Mouse (Mus musculus): ENCODE data around the gene Kcna4. TPM values are rescaled to one million over a fixed set of nuclear protein-coding genes. Genes with fewer than 3 reads are reported as not detected.

The Kcna4 gene
- total and polyA plus RNA-seq, 3 experiments = not detected

DNA sequence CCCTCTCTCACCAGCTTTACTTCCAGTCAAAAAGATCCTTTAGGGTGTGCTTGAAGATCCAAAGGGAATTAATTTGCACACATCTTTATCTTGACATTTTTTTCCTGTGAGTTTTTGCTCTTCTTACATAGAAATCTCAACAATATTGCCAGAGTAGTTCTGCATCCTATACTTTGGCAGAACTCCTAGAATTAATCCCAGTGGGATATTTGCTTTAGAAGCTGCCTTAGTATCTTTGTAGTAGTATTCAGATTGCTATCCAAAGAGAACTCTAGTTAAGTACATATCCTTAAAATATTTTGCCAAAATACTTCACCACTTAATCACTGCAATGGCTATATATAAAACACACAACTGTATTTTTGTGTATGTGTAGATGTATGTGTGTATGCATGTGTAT lies 28.2 kb downstream of the Kcna4 start:
- Histone ChIP-seq H3K27me3 (ENCODE audit: control insufficient read depth in 1 of 2, insufficient read depth in 2 of 2, low read length in 2 of 2) (no peaks in the 10 kb centered on the region), H3K4me3 (ENCODE audit: control insufficient read depth in 1 of 2, insufficient read depth in 1 of 2, low read depth in 2 of 2, low read length in 2 of 2) (no peak overlapping the region), H3K27ac (ENCODE audit: control insufficient read depth, low read depth, low read length) (no peak overlapping the region), H3K9me3 (replicated peaks; ENCODE audit: insufficient read depth, low read length) (no peaks in the 10 kb centered on the region), H3K79me2 (ENCODE audit: control insufficient read depth, insufficient read depth, low read length, poor library complexity) (no peaks in the 10 kb centered on the region), H3K9ac (ENCODE audit: control insufficient read depth, low read depth, low read length, poor library complexity, severe bottlenecking) (no peak overlapping the region), H3K36me3 (ENCODE audit: control insufficient read depth in 1 of 2, insufficient read depth in 2 of 2, low read length in 2 of 2) (no peaks in the 10 kb centered on the region), H3K4me1 (ENCODE audit: control insufficient read depth in 1 of 2, insufficient read depth in 2 of 2, low read length in 2 of 2) (no peaks in the 10 kb centered on the region)
- TF ChIP-seq UBTF (IDR thresholded peaks at IDR 0.05; ENCODE audit: borderline replicate concordance, insufficient read depth, low read depth, low read length) (no peak), TAL1 (IDR thresholded peaks at IDR 0.05; ENCODE audit: low read length) (no peak), NELFE (IDR thresholded peaks at IDR 0.05; ENCODE audit: low read depth, low read length) (no peak), USF2 (IDR thresholded peaks at IDR 0.05; ENCODE audit: borderline replicate concordance in 1 of 2, insufficient read depth in 1 of 2, low read depth in 1 of 2, low read length in 2 of 2) (no peak), USF1 (IDR thresholded peaks at IDR 0.05; ENCODE audit: low read depth, low read length) (no peak), ZMIZ1 (IDR thresholded peaks at IDR 0.05; ENCODE audit: low read depth, low read length) (no peak), ELF1 (IDR thresholded peaks at IDR 0.05; ENCODE audit: low read depth, low read length) (no peak), E2F4 (IDR thresholded peaks at IDR 0.05; ENCODE audit: borderline replicate concordance, low read depth, low read length) (no peak)
- no peak for DNase-seq (ENCODE audit: low read depth, low spot score)

DNA sequence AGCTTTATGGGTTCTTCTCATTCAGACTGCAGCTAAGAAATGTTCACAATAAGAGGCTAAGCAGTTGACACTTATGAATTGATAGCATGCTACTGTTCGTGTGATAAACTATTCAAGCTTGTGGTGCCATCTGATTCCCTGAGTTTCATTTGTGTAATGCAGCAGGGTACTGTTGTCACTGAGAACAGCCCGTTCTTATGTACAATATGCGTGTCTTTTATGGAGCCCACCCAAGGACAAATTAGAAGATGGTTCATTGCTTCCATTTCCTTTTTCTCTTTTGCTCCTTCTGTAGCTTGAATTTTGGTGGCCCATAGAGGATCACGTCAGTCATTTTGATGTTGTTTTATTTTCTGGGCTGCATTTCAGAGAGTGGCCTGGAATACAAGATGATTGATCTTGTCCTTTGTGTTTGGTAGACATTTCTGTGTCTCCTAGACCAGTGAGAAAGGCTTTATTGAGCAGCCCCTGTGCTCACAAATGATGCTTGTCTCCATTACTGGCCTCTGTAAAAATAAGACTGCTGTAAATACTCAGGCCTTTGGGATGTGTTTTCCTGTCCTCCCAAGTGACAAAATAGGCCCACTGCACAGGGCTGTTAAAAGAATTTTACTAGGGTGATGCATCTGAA lies 31.3 kb downstream of the Kcna4 start:
- TF ChIP-seq MAZ (IDR thresholded peaks at IDR 0.05; ENCODE audit: low read depth, low read length) (no peak), TBP (IDR thresholded peaks at IDR 0.05; ENCODE audit: low read depth, low read length) (no peak), JUND (IDR thresholded peaks at IDR 0.05; ENCODE audit: low read depth, low read length) (no peak), SIN3A (IDR thresholded peaks at IDR 0.05; ENCODE audit: low read length) (no peak)
- no peak overlapping the region for H3K9ac ChIP-seq (ENCODE audit: control insufficient read depth, low read depth, low read length, poor library complexity, severe bottlenecking)
- H3K79me2 ChIP-seq (ENCODE audit: control insufficient read depth, insufficient read depth, low read length, poor library complexity) = no peaks in the 10 kb centered on the region
- no peaks in the 10 kb centered on the region for H3K4me1 ChIP-seq (ENCODE audit: control insufficient read depth in 1 of 2, insufficient read depth in 2 of 2, low read length in 2 of 2)
- no peaks in the 10 kb centered on the region for H3K9me3 ChIP-seq (replicated peaks; ENCODE audit: insufficient read depth, low read length)
- DNase-seq (ENCODE audit: low read depth, low spot score) = no peak
- no peak overlapping the region for H3K27ac ChIP-seq (ENCODE audit: control insufficient read depth, low read depth, low read length)
- no peak overlapping the region for H3K4me3 ChIP-seq (ENCODE audit: control insufficient read depth in 1 of 2, insufficient read depth in 1 of 2, low read depth in 2 of 2, low read length in 2 of 2)
- H3K27me3 ChIP-seq (ENCODE audit: control insufficient read depth in 1 of 2, insufficient read depth in 2 of 2, low read length in 2 of 2) = no peaks in the 10 kb centered on the region
- no peaks in the 10 kb centered on the region for H3K36me3 ChIP-seq (ENCODE audit: control insufficient read depth in 1 of 2, insufficient read depth in 2 of 2, low read length in 2 of 2)

DNA sequence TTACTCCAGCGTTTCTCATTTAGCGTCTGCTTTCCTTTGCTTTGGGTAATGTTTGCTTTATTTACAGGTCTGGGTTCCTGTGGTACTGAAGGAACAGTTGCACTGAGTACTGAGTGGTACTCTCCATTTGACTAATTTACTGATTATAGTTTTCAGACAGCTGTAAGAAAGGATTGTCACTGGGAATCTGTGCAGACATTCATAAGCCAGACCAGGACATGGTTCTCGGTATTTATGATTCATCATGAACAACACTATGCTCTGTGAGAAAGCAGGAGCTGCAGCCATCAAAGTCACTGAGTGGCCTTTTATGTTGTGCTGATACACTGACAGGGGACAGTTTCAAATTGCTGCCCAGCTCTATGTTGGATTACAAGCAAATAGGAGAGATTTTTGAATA lies 33.7 kb downstream of the Kcna4 start:
- H3K9me3 ChIP-seq (replicated peaks; ENCODE audit: insufficient read depth, low read length) = no peaks in the 10 kb centered on the region
- no peak overlapping the region for H3K9ac ChIP-seq (ENCODE audit: control insufficient read depth, low read depth, low read length, poor library complexity, severe bottlenecking)
- DNase-seq (ENCODE audit: low read depth, low spot score) = no peak

More for the DNA sequence above, 33.7 kb downstream of the Kcna4 start:
- Histone ChIP-seq H3K4me1 (ENCODE audit: control insufficient read depth in 1 of 2, insufficient read depth in 2 of 2, low read length in 2 of 2) (no peaks in the 10 kb centered on the region), H3K4me3 (ENCODE audit: control insufficient read depth in 1 of 2, insufficient read depth in 1 of 2, low read depth in 2 of 2, low read length in 2 of 2) (no peak overlapping the region), H3K79me2 (ENCODE audit: control insufficient read depth, insufficient read depth, low read length, poor library complexity) (no peaks in the 10 kb centered on the region), H3K36me3 (ENCODE audit: control insufficient read depth in 1 of 2, insufficient read depth in 2 of 2, low read length in 2 of 2) (no peaks in the 10 kb centered on the region), H3K27ac (ENCODE audit: control insufficient read depth, low read depth, low read length) (no peak overlapping the region), H3K27me3 (ENCODE audit: control insufficient read depth in 1 of 2, insufficient read depth in 2 of 2, low read length in 2 of 2) (no peaks in the 10 kb centered on the region)
- no peak for TF ChIP-seq EP300 (IDR thresholded peaks at IDR 0.05; ENCODE audit: low read depth in 1 of 2, low read length in 2 of 2)
- no peak for TF ChIP-seq MAX (IDR thresholded peaks at IDR 0.05; ENCODE audit: low read length)
- no peak for TF ChIP-seq MYC (IDR thresholded peaks at IDR 0.05; ENCODE audit: low read depth, low read length)
